Mouse (Mus musculus): ENCODE data around the gene Stx16.

DNA sequence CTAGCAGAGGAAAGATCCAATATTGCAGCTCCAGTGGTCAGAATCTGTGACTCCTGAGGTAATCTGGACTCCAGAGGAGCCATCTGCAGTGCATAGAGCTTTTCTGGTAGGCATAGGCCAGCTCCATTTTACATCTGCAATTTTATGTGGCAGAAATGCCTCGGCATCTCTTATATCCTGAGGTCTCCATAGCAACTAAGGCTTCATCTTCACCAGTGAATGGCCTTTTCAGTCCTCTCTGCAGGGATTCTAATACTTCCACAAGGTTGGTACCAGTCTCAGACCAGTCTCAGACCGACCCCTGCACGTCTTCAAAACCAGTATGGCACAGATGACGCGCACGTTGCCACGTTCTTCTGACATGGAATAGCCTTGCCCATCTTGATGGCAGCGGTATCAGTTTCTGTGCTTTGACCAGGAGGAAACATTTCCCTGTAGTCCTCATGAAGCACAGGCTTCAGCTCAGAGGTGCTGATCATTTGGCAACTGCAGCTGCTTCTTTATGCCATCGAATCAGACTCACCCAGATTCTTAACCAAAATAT lies 42.8 kb upstream of the Stx16 start:
- no peak for TF ChIP-seq EP300 (optimal IDR thresholded peaks at IDR 0.05)
- TF ChIP-seq CTCF (IDR thresholded peaks at IDR 0.05; ENCODE audit: low read depth), result no peak

Data from stomach, postnatal 0 days (tissue).